Mouse (Mus musculus) kidney, embryonic 16.5 days (tissue): ENCODE results near the gene Sgce. TPM values are rescaled to one million over a fixed set of nuclear protein-coding genes. Genes with fewer than 3 reads are reported as not detected.
"Not testable (repeated sequence)": the region's sequence is repeated elsewhere in the genome, so short reads cannot be mapped to it uniquely, and the experiment has no call there.

ENCODE experiments used
- ATAC-seq: fragments of 200-750 bp; cut with Nextera tagmentation; 2 replicates; pipeline ENCODE4 v1.8.0; 2017; ENCODE audit warnings: moderate TSS enrichment; ENCODE audit not compliant: low FRiP score, low TSS enrichment
- H3K27ac ChIP-seq: fragments of 300-500 bp; sonication (generic); 2 replicates; pipeline ENCODE4 v1.5.1; 2014; ENCODE audit warnings: low read length
- H3K27me3 ChIP-seq: fragments of 300-500 bp; sonication (generic); 2 replicates; pipeline ENCODE4 v1.6.1; 2014; ENCODE audit warnings: low read length, control low read depth, mixed read lengths; ENCODE audit not compliant: insufficient read depth
- H3K36me3 ChIP-seq: fragments of 300-500 bp; sonication (generic); 2 replicates; pipeline ENCODE4 v1.6.1; 2014; ENCODE audit warnings: low read length, control low read depth, mixed read lengths; ENCODE audit not compliant: insufficient read depth
- H3K4me1 ChIP-seq: fragments of 300-500 bp; sonication (generic); 2 replicates; pipeline ENCODE4 v1.6.1; 2014; ENCODE audit warnings: low read length, control low read depth, mixed read lengths; ENCODE audit not compliant: insufficient read depth
- H3K4me2 ChIP-seq: fragments of 300-500 bp; sonication (generic); replicated peaks from 2 replicates; pipeline ENCODE4 v1.6.1; 2014; ENCODE audit warnings: low read depth, low read length
- H3K4me3 ChIP-seq: fragments of 300-500 bp; sonication (generic); 2 replicates; pipeline ENCODE4 v1.5.1; 2014; ENCODE audit warnings: mild to moderate bottlenecking, low read length
- H3K9ac ChIP-seq: fragments of 300-500 bp; sonication (generic); replicated peaks from 2 replicates; pipeline ENCODE4 v1.6.1; 2014; ENCODE audit warnings: low read length
- H3K9me3 ChIP-seq: fragments of 300-500 bp; sonication (generic); 2 replicates; pipeline ENCODE4 v1.6.1; 2016; ENCODE audit warnings: low read length, control low read depth
- WGBS: fragments of 180-500 bp; shearing (Covaris S2); extraction: QIAGEN DNeasy Blood & Tissue Kit; methylation state at CpG from one replicate; pipeline ENCODE4 v1.1.7; 2014; 5-methylcytosine and 5-hydroxymethylcytosine counted together
- polyA plus RNA-seq: library from polyadenylated mRNA; unstranded; fragments of >200 nt; fragmentation: Nextera tagmentation; extraction: Ambion mirVana; gene quantifications from 2 replicates; pipeline ENCODE4 v1.2.1, GENCODE M21; 2015

Sgce gene
- 47.4 and 50.8 TPM in 2 replicates for polyA plus RNA-seq

- WGBS, result 39% methylated on average over 36 of the region's 38 CpGs
- Histone ChIP-seq H3K4me2 (peak within 1 kb of the TSS; percentile 59), H3K9ac (peak within 1 kb of the TSS; percentile 67), H3K4me1 (no peaks in the 10 kb centered on the region), H3K27ac (peak within 1 kb of the TSS; percentile 68), H3K36me3 (0 out of 2 replicates have a peak, but pooled peaks cover 3% of the 10 kb centered on the region), H3K9me3 (peaks cover 28% of the 10 kb centered on the region), H3K4me3 (peak within 1 kb of the TSS; percentile 50), H3K27me3 (no peaks in the 10 kb centered on the region)
- peak; percentile 74 for ATAC-seq
Observed at GRCm38 (mm10) chr6:4746696-4747439, at the start of gene Sgce, which contains the start of gene Peg10. Sgce (minus strand) TSS chr6:4747207. Peg10 (plus strand) TSS chr6:4747306.

DNA sequence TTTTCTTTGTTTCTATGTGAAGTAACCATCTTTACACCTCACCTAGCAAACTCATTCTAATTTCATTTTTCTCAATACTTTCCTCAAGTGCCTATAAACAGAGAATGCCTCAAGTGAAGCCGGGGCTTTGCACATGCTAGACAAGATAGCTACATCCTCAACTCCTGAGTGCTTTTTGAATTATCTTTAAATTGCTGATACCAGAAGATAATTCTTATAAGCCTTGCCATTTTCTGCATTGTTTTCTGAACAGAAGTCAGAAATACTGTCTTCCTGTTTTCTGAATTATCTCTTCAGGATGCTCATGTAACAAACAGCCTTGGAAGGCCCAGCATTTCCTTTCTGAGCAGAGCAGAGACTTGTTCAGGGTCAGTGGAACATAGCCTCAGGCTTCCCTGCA, 49.3 kb upstream of the Sgce start:
- Histone ChIP-seq H3K27ac (no peak overlapping the region), H3K4me3 (no peak overlapping the region), H3K9me3 (0 out of 2 replicates have a peak, but pooled peaks cover 2% of the 10 kb centered on the region), H3K4me2 (no peak overlapping the region), H3K9ac (no peak overlapping the region), H3K36me3 (no peaks in the 10 kb centered on the region), H3K27me3 (no peaks in the 10 kb centered on the region), H3K4me1 (no peaks in the 10 kb centered on the region)
- WGBS, result 86% methylated on average over 1 of the region's 1 CpGs
- ATAC-seq, result no peak

- WGBS, result 52% methylated on average over 2 of the region's 2 CpGs
- Histone ChIP-seq H3K36me3 (no peaks in the 10 kb centered on the region), H3K4me3 (no peak overlapping the region), H3K4me1 (no peaks in the 10 kb centered on the region), H3K4me2 (no peak overlapping the region), H3K27ac (no peak overlapping the region), H3K9me3 (no peaks in the 10 kb centered on the region), H3K9ac (no peak overlapping the region), H3K27me3 (no peaks in the 10 kb centered on the region)
- ATAC-seq, result peak; percentile 100
Observed at GRCm38 (mm10) chr6:4762252-4762651, 15.2 kb upstream of the Sgce start.

GRCm38 (mm10) chr6:4761415-4762142, 14.6 kb upstream of the Sgce start:
- ATAC-seq, H3K27me3 ChIP-seq, H3K4me2 ChIP-seq, H3K9ac ChIP-seq, H3K27ac ChIP-seq, H3K36me3 ChIP-seq, H3K4me1 ChIP-seq, H3K9me3 ChIP-seq, H3K4me3 ChIP-seq: not testable (repeated sequence)
- 24% methylated on average over 3 of the region's 3 CpGs for WGBS

DNA sequence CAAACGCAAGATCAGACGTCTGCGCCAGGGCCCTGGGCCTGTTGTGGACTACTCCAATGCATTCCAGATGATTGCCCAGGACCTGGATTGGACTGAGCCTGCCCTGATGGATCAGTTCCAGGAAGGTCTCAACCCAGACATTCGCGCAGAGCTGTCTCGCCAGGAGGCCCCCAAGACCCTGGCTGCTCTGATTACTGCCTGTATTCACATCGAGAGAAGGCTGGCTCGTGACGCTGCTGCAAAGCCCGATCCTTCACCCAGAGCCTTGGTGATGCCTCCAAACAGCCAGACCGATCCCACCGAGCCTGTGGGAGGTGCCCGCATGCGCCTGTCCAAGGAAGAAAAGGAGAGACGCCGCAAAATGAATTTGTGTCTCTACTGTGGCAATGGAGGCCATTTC, 7.9 kb upstream of the Sgce start:
- Histone ChIP-seq H3K36me3 (peaks cover 19% of the 10 kb centered on the region; the same call in 1 of the 2 replicates), H3K9me3 (peaks cover 13% of the 10 kb centered on the region), H3K4me3 (no peak overlapping the region), H3K4me2 (no peak overlapping the region), H3K27me3 (no peaks in the 10 kb centered on the region), H3K9ac (no peak overlapping the region), H3K4me1 (no peaks in the 10 kb centered on the region), H3K27ac (no peak overlapping the region)
- ATAC-seq, result no peak
- WGBS, result 95% methylated on average over 16 of the region's 16 CpGs

- Histone ChIP-seq H3K36me3 (peaks cover 19% of the 10 kb centered on the region; the same call in 1 of the 2 replicates), H3K9me3 (peaks cover 13% of the 10 kb centered on the region), H3K27me3 (no peaks in the 10 kb centered on the region), H3K4me2 (no peak overlapping the region), H3K27ac (no peak overlapping the region), H3K4me3 (no peak overlapping the region), H3K9ac (no peak overlapping the region), H3K4me1 (no peaks in the 10 kb centered on the region)
- WGBS, result 94% methylated on average over 10 of the region's 10 CpGs
- ATAC-seq, result no peak
Observed at GRCm38 (mm10) chr6:4754286-4754685, 7.3 kb upstream of the Sgce start.

- H3K9me3 ChIP-seq, result peaks cover 40% of the 10 kb centered on the region
- H3K9ac ChIP-seq, result no peak overlapping the region
- no peak for ATAC-seq
- no peak overlapping the region for H3K4me3 ChIP-seq
- H3K27ac ChIP-seq, result no peak overlapping the region
- H3K36me3 ChIP-seq, result peaks cover 21% of the 10 kb centered on the region; the same call in 1 of the 2 replicates
- no peak overlapping the region for H3K4me2 ChIP-seq
- WGBS, result 76% methylated on average over 4 of the region's 4 CpGs
- H3K27me3 ChIP-seq, result no peaks in the 10 kb centered on the region
- H3K4me1 ChIP-seq, result no peaks in the 10 kb centered on the region
Observed at GRCm38 (mm10) chr6:4751355-4751754, 4.3 kb upstream of the Sgce start.

DNA sequence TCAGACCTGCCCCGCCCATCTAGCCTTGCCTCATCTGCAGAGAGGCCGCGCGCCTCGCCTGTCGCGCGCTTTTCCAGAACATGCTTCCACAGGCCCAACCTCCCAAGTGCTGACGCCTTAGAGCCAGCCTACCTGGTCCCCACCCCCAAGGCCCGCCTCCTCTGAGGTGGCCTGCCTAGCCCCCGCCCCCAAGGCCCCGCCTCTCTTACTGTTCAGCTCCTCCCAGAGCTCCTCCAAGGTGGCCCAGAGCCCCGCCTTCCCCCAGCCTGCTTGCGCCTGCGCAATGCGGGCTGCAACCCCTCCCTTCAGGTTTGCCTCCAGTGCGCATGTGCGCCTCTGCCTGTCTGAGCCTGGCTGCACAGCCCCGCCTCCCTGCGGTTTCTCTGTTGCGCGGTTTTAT, 2.1 kb upstream of the Sgce start:
- no peak overlapping the region for H3K27ac ChIP-seq
- H3K27me3 ChIP-seq, result no peaks in the 10 kb centered on the region
- no peak overlapping the region for H3K9ac ChIP-seq
- H3K36me3 ChIP-seq, result 0 out of 2 replicates have a peak, but pooled peaks cover 3% of the 10 kb centered on the region
- no peaks in the 10 kb centered on the region for H3K4me1 ChIP-seq
- peaks cover 28% of the 10 kb centered on the region for H3K9me3 ChIP-seq
- H3K4me3 ChIP-seq, result peak overlapping the region; percentile 50
- 54% methylated on average over 20 of the region's 22 CpGs for WGBS
- peak overlapping the region; percentile 59 for H3K4me2 ChIP-seq
- peak; percentile 96 for ATAC-seq

DNA sequence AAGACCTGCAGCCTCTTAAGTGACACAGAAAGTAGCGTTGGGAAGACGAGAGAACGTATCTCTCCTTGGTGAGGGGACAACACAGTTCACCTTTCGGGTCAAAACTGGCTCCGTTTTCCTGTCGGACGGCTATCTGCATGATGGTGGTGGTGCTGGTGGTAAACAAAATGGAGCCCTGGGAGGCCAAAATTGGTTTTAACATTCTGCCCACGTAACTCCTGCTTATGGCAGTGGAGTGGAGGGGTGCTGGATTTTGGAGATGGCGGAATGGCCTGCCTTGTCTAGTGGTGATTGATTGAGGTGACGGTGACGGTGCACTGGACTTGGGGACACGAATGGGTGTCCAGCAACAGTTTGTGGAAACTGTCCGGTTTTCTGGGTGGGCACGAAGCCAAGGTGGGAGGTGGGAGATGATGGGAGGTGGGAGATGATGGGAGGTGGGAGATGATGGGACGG, 1.5 kb upstream of the Sgce start:
- Histone ChIP-seq H3K4me2 (peak overlapping the region; percentile 59), H3K36me3 (0 out of 2 replicates have a peak, but pooled peaks cover 3% of the 10 kb centered on the region), H3K27me3 (no peaks in the 10 kb centered on the region), H3K9me3 (peaks cover 28% of the 10 kb centered on the region), H3K9ac (0 out of 2 replicates have a peak overlapping the region, but pooled peaks have one; percentile 9), H3K4me1 (no peaks in the 10 kb centered on the region), H3K27ac (no peak overlapping the region), H3K4me3 (peak overlapping the region; percentile 50)
- 48% methylated on average over 15 of the region's 15 CpGs for WGBS
- peak; percentile 14 for ATAC-seq
